Mouse (Mus musculus) MEL (cell line): ENCODE results near the gene BC025920. TPM values are rescaled to one million over a fixed set of nuclear protein-coding genes. Genes with fewer than 3 reads are reported as not detected.

ENCODE experiments used
- DNase-seq: peaks from one replicate; pipeline ENCODE4 v3.0.0; 2011; ENCODE audit warnings: low read depth, low spot score
- H3K27ac ChIP-seq: 2 replicates; pipeline ENCODE4 v1.5.1; 2012; ENCODE audit warnings: low read depth, mild to moderate bottlenecking, control low read depth, low read length, moderate library complexity; ENCODE audit not compliant: control insufficient read depth
- H3K27me3 ChIP-seq, 2 experiments: fragments of 150-350 bp in 1 of 2; sonication (generic) in 1 of 2; 2 replicates each; pipeline ENCODE4 v1.6.1; 2012; ENCODE audit warnings: low read length in 2 of 2, mild to moderate bottlenecking in 2 of 2, improper control_type of control experiment in 1 of 2, moderate library complexity in 1 of 2; ENCODE audit not compliant: insufficient read depth in 2 of 2, control insufficient read depth in 1 of 2
- H3K36me3 ChIP-seq, 2 experiments: 2 replicates each; pipeline ENCODE4 v1.6.1; 2012 to 2014; ENCODE audit warnings: low read length in 2 of 2, improper control_type of control experiment in 1 of 2, inconsistent platforms in 1 of 2, mild to moderate bottlenecking in 1 of 2; ENCODE audit not compliant: insufficient read depth in 2 of 2, control insufficient read depth in 1 of 2
- H3K4me1 ChIP-seq, 2 experiments: fragments of 150-350 bp in 1 of 2; sonication (generic) in 1 of 2; 2 replicates each; pipeline ENCODE4 v1.6.1; 2012; ENCODE audit warnings: low read length in 2 of 2, improper control_type of control experiment in 1 of 2, mild to moderate bottlenecking in 1 of 2; ENCODE audit not compliant: insufficient read depth in 2 of 2, control insufficient read depth in 1 of 2
- H3K4me3 ChIP-seq, 2 experiments: fragments of 150-350 bp in 1 of 2; sonication (generic) in 1 of 2; 2 replicates each; pipeline ENCODE4 v1.5.1; 2012; ENCODE audit warnings: low read depth in 2 of 2, low read length in 2 of 2, mild to moderate bottlenecking in 2 of 2, moderate library complexity in 2 of 2, control low read depth in 1 of 2, improper control_type of control experiment in 1 of 2; ENCODE audit not compliant: control insufficient read depth in 1 of 2, insufficient read depth in 1 of 2
- H3K79me2 ChIP-seq: 2 replicates; pipeline ENCODE4 v1.6.1; 2012; ENCODE audit warnings: mild to moderate bottlenecking, low read length, moderate library complexity; ENCODE audit not compliant: control insufficient read depth, poor library complexity, insufficient read depth
- H3K9ac ChIP-seq: 2 replicates; pipeline ENCODE4 v1.6.1; 2012; ENCODE audit warnings: low read depth, mild to moderate bottlenecking, control low read depth, low read length, moderate library complexity; ENCODE audit not compliant: control insufficient read depth, poor library complexity, severe bottlenecking
- H3K9me3 ChIP-seq: fragments of 150-350 bp; sonication (generic); replicated peaks from 2 replicates; pipeline ENCODE4 v1.6.1; 2012; ENCODE audit warnings: mild to moderate bottlenecking, low read length, improper control_type of control experiment, moderate library complexity; ENCODE audit not compliant: insufficient read depth
- BHLHE40 ChIP-seq: IDR thresholded peaks from 2 replicates; pipeline ENCODE4 v1.6.1; 2012; ENCODE audit warnings: low read depth, mild to moderate bottlenecking, inconsistent platforms, low read length, improper control_type of control experiment, borderline replicate concordance
- CHD1 ChIP-seq: IDR thresholded peaks from 2 replicates; pipeline ENCODE4 v1.6.1; 2012; ENCODE audit warnings: low read depth, mild to moderate bottlenecking, inconsistent platforms, low read length, improper control_type of control experiment
- CHD2 ChIP-seq: IDR thresholded peaks from 2 replicates; pipeline ENCODE4 v1.6.1; 2011; ENCODE audit warnings: low read length, improper control_type of control experiment
- HCFC1 ChIP-seq: IDR thresholded peaks from 2 replicates; pipeline ENCODE4 v1.6.1; 2012; ENCODE audit warnings: low read depth, mild to moderate bottlenecking, inconsistent platforms, low read length, improper control_type of control experiment, moderate library complexity
- MAX ChIP-seq: IDR thresholded peaks from 2 replicates; pipeline ENCODE4 v1.6.1; 2011; ENCODE audit warnings: low read length, improper control_type of control experiment
- MAZ ChIP-seq: IDR thresholded peaks from 2 replicates; pipeline ENCODE4 v1.6.1; 2012; ENCODE audit warnings: low read depth, mild to moderate bottlenecking, inconsistent platforms, low read length, improper control_type of control experiment
- MXI1 ChIP-seq: IDR thresholded peaks from 2 replicates; pipeline ENCODE4 v1.6.1; 2011; ENCODE audit warnings: mild to moderate bottlenecking, low read depth, low read length, improper control_type of control experiment
- MYB ChIP-seq: IDR thresholded peaks from 2 replicates; pipeline ENCODE4 v1.6.1; 2011; ENCODE audit warnings: mild to moderate bottlenecking, low read depth, low read length, improper control_type of control experiment
- MYC ChIP-seq: IDR thresholded peaks from 2 replicates; pipeline ENCODE4 v1.6.1; 2011; ENCODE audit warnings: low read depth, mild to moderate bottlenecking, low read length, improper control_type of control experiment, moderate library complexity
- NELFE ChIP-seq: IDR thresholded peaks from 2 replicates; pipeline ENCODE4 v1.6.1; 2011; ENCODE audit warnings: low read depth, low read length, improper control_type of control experiment
- POLR2A ChIP-seq, 2 experiments: IDR thresholded peaks; 2 replicates each; pipeline ENCODE4 v1.6.1; 2011 to 2012; ENCODE audit warnings: low read length in 2 of 2, mild to moderate bottlenecking in 2 of 2, control low read depth in 1 of 2, improper control_type of control experiment in 1 of 2, low read depth in 1 of 2, moderate library complexity in 1 of 2; ENCODE audit not compliant: control insufficient read depth in 1 of 2, insufficient read depth in 1 of 2, poor library complexity in 1 of 2
- POLR2AphosphoS2 ChIP-seq: IDR thresholded peaks from 2 replicates; pipeline ENCODE4 v1.6.1; 2011; ENCODE audit warnings: low read length, improper control_type of control experiment
- RAD21 ChIP-seq: IDR thresholded peaks from 2 replicates; pipeline ENCODE4 v1.6.1; 2011; ENCODE audit warnings: mild to moderate bottlenecking, low read depth, low read length, improper control_type of control experiment
- SIN3A ChIP-seq: IDR thresholded peaks from 2 replicates; pipeline ENCODE4 v1.6.1; 2012; ENCODE audit warnings: low read length, improper control_type of control experiment, inconsistent platforms
- TBP ChIP-seq: IDR thresholded peaks from 2 replicates; pipeline ENCODE4 v1.8.0; 2011; ENCODE audit warnings: low read depth, low read length, improper control_type of control experiment
- TCF12 ChIP-seq: IDR thresholded peaks from 2 replicates; pipeline ENCODE4 v1.6.1; 2014; ENCODE audit warnings: low read depth, mild to moderate bottlenecking, inconsistent platforms, low read length, improper control_type of control experiment, moderate library complexity
- UBTF ChIP-seq: IDR thresholded peaks from 2 replicates; pipeline ENCODE4 v1.6.1; 2012; ENCODE audit warnings: low read depth, mild to moderate bottlenecking, inconsistent platforms, low read length, improper control_type of control experiment, moderate library complexity, borderline replicate concordance; ENCODE audit not compliant: insufficient read depth
- ZC3H11A ChIP-seq: IDR thresholded peaks from 2 replicates; pipeline ENCODE4 v1.6.1; 2012; ENCODE audit warnings: low read depth, mild to moderate bottlenecking, inconsistent platforms, low read length, improper control_type of control experiment
- ZKSCAN1 ChIP-seq: IDR thresholded peaks from 2 replicates; pipeline ENCODE4 v1.6.1; 2012; ENCODE audit warnings: low read depth, mild to moderate bottlenecking, inconsistent platforms, low read length, improper control_type of control experiment, moderate library complexity
- ZMIZ1 ChIP-seq: IDR thresholded peaks from 2 replicates; pipeline ENCODE4 v1.6.1; 2012; ENCODE audit warnings: low read depth, mild to moderate bottlenecking, inconsistent platforms, low read length, improper control_type of control experiment, moderate library complexity
- ZNF384 ChIP-seq: IDR thresholded peaks from 2 replicates; pipeline ENCODE4 v1.6.1; 2012; ENCODE audit warnings: low read depth, mild to moderate bottlenecking, inconsistent platforms, low read length, improper control_type of control experiment
- polyA plus RNA-seq, 2 experiments: library from polyadenylated mRNA; stranded (reverse) in 1 of 2; unstranded in 1 of 2; fragments of >175 nt in 1 of 2; fragments of >200 nt in 1 of 2; gene quantifications; 2 replicates each; pipeline versions ENCODE4 v1.2.1 to v1.2.4; 2012; ENCODE audit warnings: low replicate concordance in 2 of 2, low read depth in 1 of 2; ENCODE audit not compliant: insufficient read length in 2 of 2, insufficient read depth in 1 of 2, missing spikeins in 1 of 2
- total RNA-seq: library from RNA; depleted of rRNA; stranded (reverse); fragments of 300-350 nt; gene quantifications from 2 replicates; pipeline ENCODE4 v1.2.3, GENCODE M21; 2012

The BC025920 gene
- total and polyA plus RNA-seq, 3 experiments = 1.1 to 1.7 TPM; not detected in 1

- TF ChIP-seq POLR2A (IDR thresholded peaks at IDR 0.05; ENCODE audit: control insufficient read depth in 1 of 2, insufficient read depth in 1 of 2, low read depth in 1 of 2, low read length in 2 of 2, poor library complexity in 1 of 2) (peak; percentile 63 to 90), ZNF384 (no peak), POLR2AphosphoS2 (peak; percentile 52; the same call in 1 of the 2 replicates), MAX (peak; percentile 99), UBTF (no peak), ZC3H11A (no peak), HCFC1 (peak; percentile 69), ZMIZ1 (peak; percentile 84), MXI1 (peak; percentile 90), CHD2 (no peak), MYC (peak; percentile 95; the same call in 1 of the 2 replicates), ZKSCAN1 (no peak), MYB (no peak), RAD21 (peak; percentile 24), TCF12 (peak; percentile 50; the same call in 1 of the 2 replicates), BHLHE40 (peak; percentile 60; the same call in 1 of the 2 replicates), NELFE (peak; percentile 70), MAZ (peak; percentile 43; the same call in 1 of the 2 replicates), TBP (peak; percentile 67), SIN3A (peak; percentile 70)
Measured at GRCm38 (mm10) chr10:81643449-81644055, 37.5 kb downstream of the BC025920 start (continued).

- H3K4me3 ChIP-seq = peak overlapping the region; percentile 55 to 81
- H3K27me3 ChIP-seq = no peaks in the 10 kb centered on the region
- H3K27ac ChIP-seq = peak overlapping the region; percentile 76
- no peak for DNase-seq
- no peaks in the 10 kb centered on the region for H3K9me3 ChIP-seq
- peaks cover 0 to 6% of the 10 kb centered on the region in 2 experiments; a peak in 1 of 4 replicates for H3K36me3 ChIP-seq
- TF ChIP-seq CHD1 (0 out of 2 replicates have a peak, but pooled peaks have one; percentile 73), POLR2AphosphoS2 (no peak)
- peaks cover 2 to 15% of the 10 kb centered on the region in 2 experiments; a peak in 3 of 4 replicates for H3K4me1 ChIP-seq
- H3K79me2 ChIP-seq = peaks cover 4% of the 10 kb centered on the region; the same call in 1 of the 2 replicates
- peak overlapping the region; percentile 82 for H3K9ac ChIP-seq
Measured at GRCm38 (mm10) chr10:81644162-81644561, 38.1 kb downstream of the BC025920 start.
